Mouse (Mus musculus): ENCODE data around the gene Arhgef1.
"Not testable (repeated sequence)": the region's sequence is repeated elsewhere in the genome, so short reads cannot be mapped to it uniquely, and the experiment has no call there.

Arhgef1 gene

DNA sequence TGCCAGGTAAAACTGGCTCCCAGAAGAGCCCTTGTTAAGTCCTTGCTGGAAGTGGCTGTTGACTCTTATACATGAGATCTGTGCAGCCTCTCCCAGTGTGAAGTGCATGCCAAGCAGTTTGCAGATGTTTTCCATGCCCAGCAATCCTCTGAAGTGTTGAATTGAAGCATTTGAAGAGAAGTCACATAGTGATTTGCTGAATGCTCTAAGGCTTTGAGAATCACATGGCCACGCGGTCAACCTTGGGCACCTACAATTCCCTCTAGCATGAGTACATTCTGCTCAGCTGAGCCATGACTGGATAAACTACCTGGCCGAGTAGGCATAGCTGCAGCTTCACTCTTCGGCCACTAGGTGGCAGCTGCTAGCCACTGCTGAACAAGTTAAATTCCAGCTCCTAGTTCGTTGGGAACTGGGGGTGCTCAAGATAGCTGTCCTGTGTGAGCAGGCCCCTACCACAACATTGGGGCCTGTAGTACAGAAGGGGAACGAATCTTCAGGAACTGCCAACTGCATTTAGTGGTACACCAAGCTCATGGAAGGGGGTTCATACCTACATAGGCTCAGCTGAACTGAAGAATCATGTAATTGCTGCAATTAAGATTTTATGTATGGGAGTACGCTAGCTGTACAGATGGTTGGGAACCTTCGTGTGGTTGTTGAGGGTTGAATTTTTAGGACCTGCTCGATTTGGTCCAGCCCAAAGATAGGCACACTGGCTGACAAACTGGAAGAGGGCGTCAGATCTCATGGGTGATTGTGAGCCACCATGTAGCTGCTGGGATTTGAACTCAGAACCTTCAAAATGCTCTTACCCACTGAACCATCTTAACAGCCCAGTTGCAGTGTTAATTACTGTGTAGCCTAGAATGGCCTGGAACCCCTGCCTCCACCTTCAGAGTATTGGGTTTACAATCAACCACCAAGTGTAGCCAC is 12.2 kb upstream of the Arhgef1 start:
- peak; percentile 80 for DNase-seq (ENCODE audit: low read depth, low spot score)

DNA sequence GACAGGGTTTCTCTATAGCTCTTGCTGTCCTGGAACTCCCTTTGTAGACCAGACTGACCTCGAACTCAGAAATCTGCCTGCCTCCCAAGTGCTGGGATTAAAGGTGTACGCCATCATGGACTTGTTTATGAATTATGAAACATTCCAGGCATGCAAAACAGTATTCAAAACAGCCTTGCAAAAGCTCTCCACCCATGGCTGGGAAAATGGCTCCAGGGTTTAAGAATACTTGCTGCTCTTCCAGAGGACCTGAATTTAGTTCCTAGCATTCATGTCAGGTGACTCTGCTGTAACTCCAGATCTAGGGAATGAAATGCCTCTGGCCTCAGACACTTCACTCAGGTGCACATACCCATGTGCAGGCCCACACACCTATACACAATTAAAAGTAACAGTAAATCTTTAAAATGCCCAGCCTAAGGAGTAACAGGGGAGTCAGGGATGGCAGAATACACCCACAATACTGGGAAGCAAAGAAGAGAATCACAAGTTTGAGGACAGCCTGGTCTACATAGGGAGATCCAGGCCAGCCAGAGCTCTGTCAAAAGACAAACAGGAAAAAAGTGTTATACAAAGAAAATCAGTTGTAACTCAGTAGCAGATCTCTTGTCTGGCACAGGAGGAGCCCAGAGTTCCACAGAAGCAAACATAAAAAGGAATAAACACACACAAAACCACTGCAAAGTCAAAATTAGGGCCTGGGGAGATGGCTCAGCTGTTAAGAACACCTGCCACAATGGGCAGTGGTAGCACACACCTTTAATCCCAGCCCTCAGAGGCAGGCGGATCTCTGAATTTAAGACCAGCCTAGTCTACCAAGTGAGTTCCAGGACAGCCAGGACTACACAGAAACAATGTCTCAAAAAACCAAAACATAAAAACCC is 11.2 kb upstream of the Arhgef1 start:
- DNase-seq (ENCODE audit: low read depth, low spot score) = peak; percentile 6

DNA sequence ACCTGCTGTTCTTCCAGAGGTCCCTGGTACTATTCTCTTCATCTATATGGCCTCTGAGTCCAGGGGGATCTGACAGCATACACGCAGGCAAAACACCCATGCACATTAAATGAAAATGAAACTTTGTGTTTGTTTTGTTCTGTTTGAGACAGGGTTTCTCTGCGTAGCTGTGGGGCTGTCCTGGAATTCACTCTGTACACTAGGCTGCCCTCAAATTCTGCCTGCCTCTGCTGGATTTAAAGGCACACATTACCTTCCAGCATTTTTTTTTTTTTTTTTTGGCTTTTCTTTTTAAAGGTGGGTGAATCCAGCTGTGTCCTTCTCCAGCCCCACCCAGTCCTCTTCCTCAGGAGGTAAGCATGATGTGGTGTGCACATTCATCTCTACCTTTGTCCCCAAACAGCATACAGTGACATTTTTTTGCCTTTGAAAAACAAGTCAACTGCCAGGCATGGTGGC is 10.6 kb upstream of the Arhgef1 start:
- DNase-seq (ENCODE audit: low read depth, low spot score) = no peak

DNA sequence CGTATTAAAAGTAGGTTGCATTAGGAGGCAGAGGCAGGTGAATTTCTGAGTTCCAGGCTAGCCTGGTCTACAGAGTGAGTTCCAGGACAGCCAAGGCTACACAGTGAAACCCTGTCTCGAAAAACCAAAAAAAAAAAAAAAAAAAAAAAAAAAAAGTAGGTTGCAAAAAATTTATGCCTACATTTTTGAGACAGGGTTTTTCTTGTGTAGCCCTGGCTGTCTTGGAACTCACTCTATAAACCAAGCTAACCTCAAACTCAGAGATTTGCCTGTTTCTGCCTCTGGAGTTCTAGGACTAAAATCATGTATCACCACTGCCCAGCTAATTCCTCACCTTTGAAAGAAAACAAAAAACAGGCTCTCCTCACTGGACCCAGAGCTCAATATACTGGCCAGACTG is 7.0 kb upstream of the Arhgef1 start:
- not testable (repeated sequence) for DNase-seq (ENCODE audit: low read depth, low spot score)

DNA sequence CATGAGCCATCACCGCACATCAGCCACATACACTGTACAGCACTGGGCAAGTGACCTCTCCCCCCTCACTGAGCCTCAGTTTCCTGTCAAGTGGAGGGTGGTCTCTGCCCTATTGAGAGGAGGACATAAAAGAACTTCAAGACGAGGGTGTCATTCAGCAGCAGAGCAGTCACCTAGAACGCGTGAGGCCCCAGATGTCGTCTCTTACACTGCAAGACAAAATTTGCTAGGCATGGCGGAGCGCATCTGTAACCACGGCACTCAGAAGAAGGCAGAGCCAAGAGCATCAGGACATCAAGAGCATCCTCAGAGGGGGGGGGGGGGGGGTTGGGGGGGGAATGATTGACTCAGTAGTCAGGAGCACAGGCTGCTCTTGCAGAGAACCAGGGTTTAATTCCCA is 6.4 kb upstream of the Arhgef1 start:
- DNase-seq (ENCODE audit: low read depth, low spot score) = no peak

DNA sequence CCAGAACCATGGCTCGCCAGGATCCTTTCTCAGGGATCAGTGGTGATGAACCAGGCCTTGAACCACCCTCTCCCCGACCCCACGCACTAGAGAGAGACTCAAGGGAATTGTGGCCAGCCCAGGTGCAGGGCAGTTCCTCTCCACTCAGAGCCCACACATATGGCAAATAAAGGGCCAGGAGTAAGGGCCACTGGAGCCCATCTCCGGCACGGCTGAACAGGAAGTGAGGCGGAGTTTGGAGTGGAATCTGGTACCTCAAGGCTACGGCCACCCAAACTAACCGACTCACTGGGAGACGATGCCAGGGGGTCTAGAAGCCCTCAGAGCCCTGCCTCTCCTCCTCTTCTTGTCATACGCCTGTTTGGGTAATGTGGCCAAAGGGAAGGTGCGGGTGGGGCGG is 5.5 kb upstream of the Arhgef1 start, which contains the start of gene Cd79a:
Gene Cd79a, plus strand, starts transcription at position 158 of the 400 bp plus-strand sequence.
- no peak for DNase-seq (ENCODE audit: low read depth, low spot score)

DNA sequence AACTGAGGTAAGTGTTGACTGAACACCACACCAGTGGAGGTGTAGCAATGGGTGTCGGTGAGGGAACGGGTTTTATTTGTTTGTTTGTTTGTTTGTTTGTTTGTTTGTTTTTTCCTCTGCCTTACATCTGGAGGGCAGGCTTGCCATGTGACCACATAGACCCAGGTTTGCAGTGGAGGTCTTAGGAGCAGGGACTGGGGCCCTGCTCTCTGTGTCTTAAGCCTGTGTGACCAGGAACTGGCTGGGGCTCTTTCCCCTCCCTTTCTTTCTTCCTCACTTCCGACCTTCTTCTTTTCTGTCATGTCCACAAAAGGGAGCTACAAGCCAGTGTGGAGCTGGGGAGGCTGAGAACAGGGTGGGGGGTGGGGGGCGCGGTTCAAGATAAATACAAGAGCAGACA is 4.8 kb upstream of the Arhgef1 start:
- no peak for DNase-seq (ENCODE audit: low read depth, low spot score)

DNA sequence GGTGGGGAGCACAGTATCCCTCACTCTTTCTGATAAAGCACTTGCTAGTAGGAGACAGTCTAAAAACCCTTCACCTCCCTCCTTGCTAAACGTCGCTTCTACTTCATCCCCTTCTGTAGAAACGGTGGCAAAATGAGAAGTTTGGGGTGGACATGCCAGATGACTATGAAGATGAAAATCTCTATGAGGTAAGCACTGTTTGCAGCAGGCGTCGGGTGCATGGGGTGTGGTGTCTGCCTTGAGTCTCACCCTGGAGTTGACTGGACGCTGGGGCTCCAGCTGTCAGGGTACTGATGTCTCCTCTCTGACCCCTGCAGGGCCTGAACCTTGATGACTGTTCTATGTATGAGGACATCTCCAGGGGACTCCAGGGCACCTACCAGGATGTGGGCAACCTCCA is 1.6 kb upstream of the Arhgef1 start:
- DNase-seq (ENCODE audit: low read depth, low spot score) = no peak

DNA sequence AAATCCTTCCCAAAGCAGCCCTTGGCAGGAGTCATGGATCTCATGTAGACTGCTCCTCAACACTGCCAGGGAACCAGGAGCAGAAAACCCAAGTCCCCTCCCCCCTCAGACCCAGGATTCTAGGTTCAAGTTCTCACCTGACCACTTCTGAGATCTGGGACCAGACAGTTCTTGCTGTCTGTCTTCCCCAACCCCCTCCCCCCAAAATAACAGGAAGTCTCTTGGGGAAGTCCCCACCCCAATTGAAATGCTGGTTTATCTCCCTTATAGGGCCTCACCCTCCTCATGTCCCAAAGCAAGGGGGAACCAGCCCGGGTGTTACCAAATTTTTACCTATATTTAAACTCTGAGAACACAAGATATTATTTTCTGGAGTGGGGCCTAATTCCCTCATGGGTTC is 870 bp upstream of the Arhgef1 start:
- no peak for DNase-seq (ENCODE audit: low read depth, low spot score)

DNA sequence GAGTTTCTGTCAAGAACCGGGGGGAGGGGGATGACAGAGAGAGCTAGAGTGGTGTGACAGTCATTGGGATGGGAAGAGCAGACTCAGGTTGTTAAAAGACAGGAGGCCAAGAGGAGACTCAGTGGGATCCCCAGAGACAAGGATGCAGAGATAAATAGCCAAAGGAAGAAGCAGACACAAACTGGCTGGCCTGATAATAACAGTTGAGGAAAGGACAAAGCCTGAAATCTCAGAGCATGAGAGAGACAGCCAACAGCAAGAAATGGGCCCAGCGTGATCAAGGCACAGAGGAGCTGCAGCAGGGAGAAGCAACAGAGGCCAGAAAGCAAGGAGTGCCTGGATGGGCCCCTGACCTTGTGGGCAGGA is 465 bp upstream of the Arhgef1 start:
- no peak for DNase-seq (ENCODE audit: low read depth, low spot score)

DNA sequence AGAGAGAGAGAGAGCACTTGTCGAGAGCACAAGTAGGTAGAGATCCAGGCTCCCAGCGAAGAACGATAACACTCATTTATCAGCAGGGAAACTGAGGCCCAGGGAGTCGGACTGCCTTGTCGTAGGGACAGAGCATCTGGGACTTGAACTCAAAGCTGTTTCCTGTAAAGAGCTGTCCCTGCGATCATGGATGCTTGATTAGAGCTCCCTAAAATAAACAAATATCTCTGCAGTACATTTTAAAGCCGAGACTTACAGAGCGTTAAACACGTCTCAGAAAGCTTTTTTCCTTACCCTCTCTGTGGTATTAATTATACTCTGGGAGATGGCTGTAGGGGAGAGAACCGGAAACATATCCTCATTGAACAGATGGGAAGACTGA is 723 bp downstream of the Arhgef1 start:
- DNase-seq (ENCODE audit: low read depth, low spot score) = peak; percentile 28

DNA sequence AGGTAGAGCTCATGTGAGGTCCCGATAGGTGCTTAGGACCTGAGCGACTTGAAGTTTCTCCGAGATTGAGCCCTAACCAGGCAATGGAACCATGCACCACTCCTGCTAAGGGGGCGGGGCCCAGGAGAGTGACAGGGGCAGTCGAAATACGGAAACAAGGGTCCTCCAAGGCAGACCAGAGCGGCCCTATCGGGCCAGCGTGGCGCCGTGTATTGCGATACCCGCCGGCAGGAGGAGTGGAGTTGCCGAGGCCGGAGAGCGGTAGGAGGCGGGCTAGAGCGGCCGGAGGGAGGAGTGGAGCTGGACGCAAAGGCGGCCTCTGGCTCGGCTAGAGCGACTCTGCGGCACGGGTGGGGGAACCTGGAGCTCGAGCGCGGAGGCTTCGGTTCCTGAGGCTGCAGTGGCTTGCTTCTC is 1.4 kb downstream of the Arhgef1 start:
- peak; percentile 96 for DNase-seq (ENCODE audit: low read depth, low spot score)

DNA sequence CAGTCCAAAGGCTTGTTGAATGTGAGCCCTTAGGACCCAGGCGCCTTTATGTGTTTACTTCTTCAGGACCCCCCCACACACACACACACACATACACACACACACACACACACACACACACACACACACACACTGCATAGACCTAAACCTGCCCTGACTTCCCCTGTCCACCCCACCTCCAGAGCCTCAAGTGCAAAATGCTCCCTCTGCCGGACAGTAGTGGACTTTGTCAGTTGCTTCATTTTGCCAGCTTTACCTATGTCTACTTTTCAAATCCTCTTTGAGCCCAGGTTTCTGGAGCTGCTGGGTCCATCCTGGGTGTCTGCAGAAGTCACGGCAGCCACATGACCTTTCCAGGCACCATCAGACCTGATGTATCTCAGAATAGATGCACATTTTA is 2.2 kb downstream of the Arhgef1 start:
- DNase-seq (ENCODE audit: low read depth, low spot score) = peak; percentile 83

DNA sequence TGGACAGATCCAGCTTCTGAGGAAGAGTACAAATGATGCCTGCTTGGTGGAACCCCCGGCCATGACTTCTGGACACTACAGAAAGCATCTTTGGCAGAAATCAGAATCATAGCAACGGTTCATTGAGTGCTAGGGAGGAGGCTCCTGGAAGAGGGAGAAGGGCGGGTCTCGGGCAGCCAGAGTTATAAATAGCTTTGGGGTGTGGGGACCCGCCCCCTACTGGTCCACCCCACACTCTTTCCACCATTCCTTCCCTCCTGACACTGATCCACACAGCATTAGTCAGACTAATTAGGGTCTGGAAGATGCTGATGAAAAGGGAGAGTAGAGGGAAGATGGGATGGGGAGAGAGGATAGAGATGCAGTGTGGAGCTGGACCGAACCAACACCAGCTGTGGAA is 3.8 kb downstream of the Arhgef1 start:
- no peak for DNase-seq (ENCODE audit: low read depth, low spot score)

DNA sequence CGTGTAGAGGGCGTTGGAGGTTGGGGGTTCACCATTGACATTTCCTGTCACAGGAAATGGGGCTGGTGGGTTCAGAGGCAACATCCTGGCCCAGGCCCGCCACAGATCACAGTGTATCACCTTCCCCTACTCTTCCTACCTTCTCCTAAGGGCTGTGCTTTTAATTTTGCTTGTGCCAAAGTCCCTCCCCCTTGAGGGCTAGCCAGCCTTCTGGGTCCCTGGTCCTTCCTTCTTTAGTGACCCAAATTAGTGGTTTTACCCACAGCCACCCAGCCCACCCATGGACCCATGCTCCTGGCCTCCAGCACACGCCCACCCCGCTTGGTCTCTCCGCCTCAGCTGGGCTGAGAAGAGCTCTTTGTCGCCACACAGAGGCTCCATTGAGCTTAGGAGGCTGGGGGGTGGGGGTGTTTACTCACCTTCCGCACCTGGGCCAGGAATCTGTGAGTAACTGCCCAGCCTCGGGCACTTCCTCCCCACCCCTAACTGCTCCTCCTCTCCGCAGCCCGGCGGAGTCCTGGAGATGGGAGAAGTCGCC is 4.6 kb downstream of the Arhgef1 start:
- DNase-seq (ENCODE audit: low read depth, low spot score) = no peak

DNA sequence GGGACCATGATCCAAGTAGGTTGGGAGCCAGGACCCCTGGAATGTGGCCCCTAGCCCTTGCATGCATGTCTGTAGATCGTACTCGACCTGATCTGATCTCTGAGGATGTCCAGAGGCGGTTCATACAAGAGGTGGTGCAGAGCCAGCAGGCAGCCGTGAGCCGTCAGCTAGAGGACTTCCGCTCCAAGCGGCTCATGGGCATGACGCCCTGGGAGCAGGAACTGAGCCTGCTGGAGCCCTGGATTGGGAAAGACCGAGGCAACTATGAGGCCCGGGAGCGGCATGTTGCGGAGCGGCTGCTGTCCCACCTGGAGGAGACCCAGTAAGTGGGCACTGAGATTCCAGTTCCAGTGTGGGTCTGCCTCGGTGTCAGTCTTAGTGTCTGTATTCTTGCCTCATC is 9.8 kb downstream of the Arhgef1 start:
- DNase-seq (ENCODE audit: low read depth, low spot score) = no peak

DNA sequence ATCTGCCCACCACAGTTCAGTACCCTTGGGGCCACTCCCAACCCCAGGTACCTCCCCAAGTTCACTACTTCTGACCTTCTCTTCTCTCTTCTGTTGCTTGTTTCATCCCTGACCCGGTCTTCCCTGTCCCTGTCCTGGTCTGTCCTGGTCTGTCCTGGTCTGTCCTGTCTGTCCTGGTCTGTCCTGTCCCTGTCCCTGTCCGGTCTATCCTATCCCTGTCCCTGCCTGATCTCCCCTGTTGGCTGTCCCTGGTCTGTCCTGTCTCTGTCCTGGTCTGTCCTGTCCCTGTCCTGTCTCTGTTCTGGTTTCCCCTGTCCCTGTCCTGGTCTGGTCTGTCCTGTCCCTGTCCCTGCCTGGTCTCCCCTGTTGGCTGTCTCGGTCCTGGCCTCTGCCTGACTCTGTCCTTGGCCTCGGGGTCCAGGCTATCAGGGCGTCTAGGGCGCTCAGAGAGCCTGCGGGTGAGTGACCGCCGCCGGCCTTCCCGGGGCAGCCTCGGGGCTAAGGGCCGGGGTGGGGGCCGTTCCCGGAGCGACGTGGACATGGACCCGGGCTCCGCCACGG is 16.1 kb downstream of the Arhgef1 start:
- no peak for DNase-seq (ENCODE audit: low read depth, low spot score)

DNA sequence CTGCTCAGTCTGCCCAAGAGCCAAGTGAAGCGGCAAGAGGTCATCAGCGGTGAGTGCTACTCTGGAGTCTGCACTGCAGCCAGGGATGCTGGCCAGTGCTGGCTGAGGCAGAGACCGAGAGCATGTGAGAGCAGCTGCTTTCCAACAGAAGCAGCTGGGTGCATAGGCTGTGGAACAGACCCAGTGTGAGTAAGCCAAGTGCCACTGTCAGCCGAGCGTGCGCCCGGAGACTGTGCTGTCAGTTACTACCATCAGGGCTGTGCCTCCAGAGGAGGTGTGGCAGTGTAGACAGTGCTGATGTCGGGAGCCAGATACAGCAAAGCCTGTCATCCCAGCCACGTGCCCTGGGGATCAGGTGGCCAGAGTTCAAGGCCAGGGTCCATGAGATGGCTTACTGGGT is 17.0 kb downstream of the Arhgef1 start:
- DNase-seq (ENCODE audit: low read depth, low spot score) = no peak

DNA sequence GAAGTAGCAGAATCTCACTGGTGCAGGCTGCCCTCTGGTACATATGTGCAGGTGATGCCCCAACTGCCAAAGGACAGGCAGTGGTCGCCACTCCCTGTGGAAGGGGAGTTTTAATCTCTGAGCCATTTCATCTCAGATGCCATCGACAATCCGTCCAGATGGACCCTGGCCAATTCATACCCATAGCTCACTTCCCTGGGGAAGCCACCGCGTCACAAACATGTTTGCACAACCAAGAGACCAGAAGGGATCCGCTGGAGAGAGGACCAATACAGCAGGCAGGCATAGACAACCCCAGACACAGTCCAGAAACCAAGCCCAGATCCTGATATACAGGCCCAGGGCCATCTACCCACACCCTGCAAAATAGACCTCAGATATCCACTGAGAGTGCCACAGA is 27.8 kb downstream of the Arhgef1 start:
- DNase-seq (ENCODE audit: low read depth, low spot score) = no peak

DNA sequence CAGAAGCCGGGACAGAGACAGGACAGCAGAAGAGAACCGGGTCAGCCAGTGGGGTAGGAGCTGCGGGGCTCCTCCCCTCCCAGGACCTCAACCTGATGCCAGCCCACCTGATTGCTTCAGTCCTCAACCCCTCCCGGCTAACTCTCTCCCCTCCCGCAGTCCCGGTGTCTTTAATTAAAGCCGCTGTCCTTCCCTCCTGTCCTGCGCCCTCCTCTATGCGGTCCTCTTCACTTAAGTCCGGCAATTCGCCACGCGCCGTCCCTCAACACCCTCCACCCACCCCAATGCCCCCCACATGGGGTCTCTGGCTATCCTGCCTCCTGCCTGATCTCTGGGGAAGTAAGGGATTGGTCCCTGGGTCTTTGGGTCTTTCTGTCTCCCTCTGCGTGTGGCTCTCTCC is 28.9 kb downstream of the Arhgef1 start:
- no peak for DNase-seq (ENCODE audit: low read depth, low spot score)

DNA sequence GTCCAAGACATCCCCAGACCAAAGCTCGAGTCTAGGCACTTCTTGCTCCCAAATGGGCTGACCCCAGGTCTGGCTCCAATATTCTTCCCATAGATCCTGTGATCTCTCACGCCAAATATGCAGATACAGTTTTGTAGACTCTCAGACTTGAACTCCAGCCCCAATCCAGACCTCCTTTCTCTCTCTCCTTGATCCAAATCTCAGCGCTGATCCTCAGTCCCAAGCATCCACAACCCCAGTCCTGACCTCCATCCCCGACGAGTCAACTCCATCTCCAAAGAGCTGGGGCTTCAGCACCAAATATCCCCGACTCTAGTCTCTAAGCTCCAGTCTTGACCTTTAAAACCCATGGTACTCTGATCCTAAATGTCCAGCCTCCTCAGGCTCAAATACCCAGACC is 40.9 kb downstream of the Arhgef1 start:
- DNase-seq (ENCODE audit: low read depth, low spot score) = no peak

Data from 3T3-L1 (cell line).